Comparison of ENCODE assay signal across 17 mouse cellular contexts in the genomic region with DNA sequence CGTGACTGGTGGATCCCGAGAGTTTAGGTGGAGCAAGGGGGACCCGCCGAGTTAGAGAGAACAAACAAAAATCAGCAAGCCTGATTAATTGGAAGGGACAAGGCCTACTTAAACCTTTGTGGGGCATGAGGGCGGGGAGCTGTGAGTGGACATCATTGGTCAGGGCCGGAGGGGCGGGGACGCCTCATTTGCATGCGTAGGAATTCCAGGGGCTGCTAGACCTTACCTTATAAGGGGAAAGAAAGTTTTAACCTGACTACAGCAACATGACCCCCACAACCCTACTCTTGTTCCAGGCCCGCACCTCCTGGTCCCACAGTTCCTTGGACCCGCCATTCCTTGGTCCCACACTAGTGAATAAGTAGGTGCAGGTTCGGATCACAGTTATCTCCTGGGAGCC.
"Had no signal": no experiment of that assay in that cellular context is flagged by ENCODE, and none has a peak within 500 bp of the region (broad histone marks: within the 10 kb centered on the region; RNA-seq: fewer than 3 reads in every experiment).

No protein-coding gene starts in this region.

- H3K27ac ChIP-seq: kidney, embryonic 15.5 days; limb, embryonic 12.5 days; limb, embryonic 15.5 days; liver, embryonic 14.5 days; macrophage; midbrain, embryonic 12.5 days; midbrain, embryonic 15.5 days; neural tube, embryonic 12.5 days; neural tube, embryonic 15.5 days had no signal

- H3K27me3 ChIP-seq: kidney, embryonic 15.5 days; limb, embryonic 12.5 days; limb, embryonic 15.5 days; midbrain, embryonic 12.5 days; midbrain, embryonic 15.5 days; neural tube, embryonic 12.5 days; neural tube, embryonic 15.5 days had no signal

- H3K4me1 ChIP-seq: kidney, embryonic 15.5 days; limb, embryonic 12.5 days; limb, embryonic 15.5 days; midbrain, embryonic 12.5 days; midbrain, embryonic 15.5 days; neural tube, embryonic 12.5 days; neural tube, embryonic 15.5 days had no signal

- H3K9me3 ChIP-seq: limb, embryonic 15.5 days; midbrain, embryonic 15.5 days had no signal

- DNase-seq: kidney, adult 2 months; kidney, postnatal 14 days; kidney, postnatal 4 days; left cerebral cortex, postnatal 4 days; liver, postnatal 0 days; lung, embryonic 14.5 days; thymus, adult 18-20 months; thymus, postnatal 36 days had no signal

- H3K36me3 ChIP-seq: midbrain, embryonic 15.5 days had no signal

- H3K9ac ChIP-seq: kidney, embryonic 15.5 days; limb, embryonic 12.5 days; limb, embryonic 15.5 days; liver, embryonic 14.5 days; liver, postnatal 0 days; lung, embryonic 14.5 days; midbrain, embryonic 12.5 days; midbrain, embryonic 15.5 days; neural tube, embryonic 12.5 days; neural tube, embryonic 15.5 days had no signal

- H3K4me3 ChIP-seq: kidney, embryonic 15.5 days; limb, embryonic 12.5 days; limb, embryonic 15.5 days; midbrain, embryonic 12.5 days; midbrain, embryonic 15.5 days; neural tube, embryonic 12.5 days; neural tube, embryonic 15.5 days had no signal
